Mouse (Mus musculus) megakaryocyte, embryonic 14.5 days (primary cell): ENCODE measurements at regions not wholly inside any gene's neighbourhood (a gene's known extent, or its start where the extent isn't known, plus 50 kb on each side); places are given as distances from the start of the nearest gene placed in this dataset.

ENCODE experiments used
- FLI1 ChIP-seq: IDR thresholded peaks from 2 replicates; pipeline ENCODE4 v1.6.1; 2012; ENCODE audit warnings: low read length, inconsistent platforms, mixed read lengths
- GATA1 ChIP-seq: IDR thresholded peaks from 3 replicates; pipeline ENCODE4 v1.6.1; 2012; ENCODE audit warnings: mixed read lengths, low read length, inconsistent platforms, borderline replicate concordance

- TF ChIP-seq FLI1 (no peak), GATA1 (no peak)
These were observed 183.8 kb downstream of the Nedd1 start for GRCm38 (mm10) chr10:92538433-92538832.
